Mouse (Mus musculus) lung, postnatal 0 days (tissue): ENCODE data around the gene Cish. TPM values are rescaled to one million over a fixed set of nuclear protein-coding genes. Genes with fewer than 3 reads are reported as not detected.

Experiments used
- ATAC-seq: fragments of 200-750 bp; cut with Nextera tagmentation; 2 replicates; pipeline ENCODE4 v1.8.0; 2017; ENCODE audit warnings: moderate library complexity
- DNase-seq: peaks from one replicate; pipeline ENCODE4 v3.0.0-alpha.2; 2016; ENCODE audit warnings: low spot score
- H3K27ac ChIP-seq: fragments of 300-500 bp; sonication (generic); 2 replicates; pipeline ENCODE4 v1.5.1; 2014; ENCODE audit warnings: antibody characterized with exemption, mild to moderate bottlenecking, low read length, mixed read lengths
- H3K27me3 ChIP-seq: fragments of 300-500 bp; sonication (generic); replicated peaks from 2 replicates; pipeline ENCODE4 v1.6.1; 2014; ENCODE audit warnings: low read length, mixed read lengths; ENCODE audit not compliant: insufficient read depth
- H3K36me3 ChIP-seq: fragments of 300-500 bp; sonication (generic); 2 replicates; pipeline ENCODE4 v1.6.1; 2014; ENCODE audit warnings: low read length, mixed read lengths; ENCODE audit not compliant: insufficient read depth
- H3K4me1 ChIP-seq: fragments of 300-500 bp; sonication (generic); 2 replicates; pipeline ENCODE4 v1.6.1; 2014; ENCODE audit warnings: antibody characterized with exemption, low read depth, low read length, mixed read lengths; ENCODE audit not compliant: insufficient read depth
- H3K4me2 ChIP-seq: fragments of 300-500 bp; sonication (generic); replicated peaks from 2 replicates; pipeline ENCODE4 v1.6.1; 2014; ENCODE audit warnings: low read depth, mild to moderate bottlenecking, low read length, moderate library complexity, mixed read lengths
- H3K4me3 ChIP-seq: fragments of 300-500 bp; sonication (generic); 2 replicates; pipeline ENCODE4 v1.5.1; 2014; ENCODE audit warnings: low read depth, low read length
- H3K9ac ChIP-seq: fragments of 300-500 bp; sonication (generic); replicated peaks from 2 replicates; pipeline ENCODE4 v1.6.1; 2014; ENCODE audit warnings: low read depth, mild to moderate bottlenecking
- H3K9me3 ChIP-seq: fragments of 300-500 bp; sonication (generic); 2 replicates; pipeline ENCODE4 v1.6.1; 2016; ENCODE audit warnings: low read length, mixed read lengths
- CTCF ChIP-seq: IDR thresholded peaks from 2 replicates; pipeline ENCODE4 v1.5.1; 2016; ENCODE audit warnings: antibody characterized with exemption, mild to moderate bottlenecking
- EP300 ChIP-seq: IDR thresholded peaks from 2 replicates; pipeline ENCODE4 v1.6.1; 2016; ENCODE audit warnings: antibody characterized with exemption, mild to moderate bottlenecking, control low read depth
- WGBS: fragments of 180-500 bp; shearing (Covaris S2); extraction: QIAGEN DNeasy Blood & Tissue Kit; methylation state at CpG from one replicate; pipeline ENCODE4 v1.1.7; 2014; 5-methylcytosine and 5-hydroxymethylcytosine counted together
- polyA plus RNA-seq: library from polyadenylated mRNA; unstranded; fragments of >200 nt; fragmentation: Nextera tagmentation; extraction: Ambion mirVana; gene quantifications from 2 replicates; pipeline ENCODE4 v1.2.1, GENCODE M21; 2015

Gene Cish
- polyA plus RNA-seq, 1 experiment from 2014 or later = 49.2 TPM

GRCm38 (mm10) chr9:107340267-107340859, 44.5 kb downstream of the Cish start, which contains the start of gene 6430571L13Rik:
TSS of gene 6430571L13Rik (plus strand) at chr9:107340602.
- TF ChIP-seq CTCF (peak; percentile 22; the same call in 1 of the 2 replicates), EP300 (peak; percentile 53; the same call in 1 of the 2 replicates)
- DNase-seq (peak; percentile 94), ATAC-seq (peak; percentile 92)
- Histone ChIP-seq H3K4me3 (peak within 1 kb of the TSS; percentile 53), H3K9ac (peak within 1 kb of the TSS; percentile 54), H3K27ac (no peak within 1 kb of the TSS), H3K4me2 (peak within 1 kb of the TSS; percentile 91), H3K4me1 (peaks cover 3% of the 10 kb centered on the region; the same call in 1 of the 2 replicates), H3K36me3 (no peaks in the 10 kb centered on the region), H3K9me3 (no peaks in the 10 kb centered on the region), H3K27me3 (no peaks in the 10 kb centered on the region)
- under 1% methylated on average over 33 of the region's 34 CpGs for WGBS

GRCm38 (mm10) chr9:107340911-107341645, 45.3 kb downstream of the Cish start:
- peak overlapping the region; percentile 91 for H3K4me2 ChIP-seq
- no peaks in the 10 kb centered on the region for H3K9me3 ChIP-seq
- peak overlapping the region; percentile 53 for H3K4me3 ChIP-seq
- no peaks in the 10 kb centered on the region; the same call in 1 of the 2 replicates for H3K4me1 ChIP-seq
- DNase-seq = no peak
- peak overlapping the region; percentile 54 for H3K9ac ChIP-seq
- no peaks in the 10 kb centered on the region for H3K27me3 ChIP-seq
- ATAC-seq = no peak
- no peaks in the 10 kb centered on the region for H3K36me3 ChIP-seq
- 41% methylated on average over 12 of the region's 12 CpGs for WGBS
- no peak overlapping the region for H3K27ac ChIP-seq
- TF ChIP-seq EP300 (no peak), CTCF (no peak)

GRCm38 (mm10) chr9:107342201-107342709, 46.4 kb downstream of the Cish start:
- H3K9me3 ChIP-seq = no peaks in the 10 kb centered on the region
- no peak overlapping the region for H3K9ac ChIP-seq
- no peaks in the 10 kb centered on the region for H3K27me3 ChIP-seq
- H3K4me1 ChIP-seq = no peaks in the 10 kb centered on the region; the same call in 1 of the 2 replicates
- H3K27ac ChIP-seq = no peak overlapping the region
- no peak for TF ChIP-seq CTCF
- no peak for TF ChIP-seq EP300
- DNase-seq = no peak
- no peak overlapping the region for H3K4me2 ChIP-seq
- ATAC-seq = no peak
- H3K4me3 ChIP-seq = no peak overlapping the region
- no peaks in the 10 kb centered on the region for H3K36me3 ChIP-seq
- WGBS = 85% methylated on average over 11 of the region's 11 CpGs

GRCm38 (mm10) chr9:107343146-107343943, 47.5 kb downstream of the Cish start:
- DNase-seq = no peak
- Histone ChIP-seq H3K27ac (no peak overlapping the region), H3K27me3 (no peaks in the 10 kb centered on the region), H3K4me2 (no peak overlapping the region), H3K9me3 (no peaks in the 10 kb centered on the region), H3K9ac (no peak overlapping the region), H3K36me3 (no peaks in the 10 kb centered on the region), H3K4me3 (no peak overlapping the region), H3K4me1 (no peaks in the 10 kb centered on the region; the same call in 1 of the 2 replicates)
- ATAC-seq = no peak
- 54% methylated on average over 8 of the region's 8 CpGs for WGBS
- TF ChIP-seq CTCF (no peak), EP300 (no peak)

- no peak overlapping the region for H3K27ac ChIP-seq
- ATAC-seq (no peak), DNase-seq (no peak)
- H3K9me3 ChIP-seq = no peaks in the 10 kb centered on the region
- no peaks in the 10 kb centered on the region for H3K36me3 ChIP-seq
- no peak overlapping the region for H3K4me2 ChIP-seq
- TF ChIP-seq CTCF (no peak), EP300 (no peak)
- H3K27me3 ChIP-seq = no peaks in the 10 kb centered on the region
- H3K4me1 ChIP-seq = no peaks in the 10 kb centered on the region
- WGBS = 65% methylated on average over 6 of the region's 6 CpGs
- H3K4me3 ChIP-seq = no peak overlapping the region
- H3K9ac ChIP-seq = no peak overlapping the region
Observed at GRCm38 (mm10) chr9:107344027-107344426, 48.2 kb downstream of the Cish start.

GRCm38 (mm10) chr9:107346081-107346480, 50.3 kb downstream of the Cish start:
- no peak for DNase-seq
- H3K27me3 ChIP-seq = no peaks in the 10 kb centered on the region
- TF ChIP-seq CTCF (no peak), EP300 (no peak)
- H3K4me3 ChIP-seq = no peak overlapping the region
- no peak overlapping the region for H3K27ac ChIP-seq
- no peak overlapping the region for H3K9ac ChIP-seq
- no peak for ATAC-seq
- no peaks in the 10 kb centered on the region for H3K9me3 ChIP-seq
- H3K36me3 ChIP-seq = no peaks in the 10 kb centered on the region
- 87% methylated on average over 8 of the region's 8 CpGs for WGBS
- no peak overlapping the region for H3K4me2 ChIP-seq
- no peaks in the 10 kb centered on the region for H3K4me1 ChIP-seq
